Mouse (Mus musculus) fat pad, adult 2 months (tissue): ENCODE results near the gene Cav1.
A peak's percentile ranks its signal among the peaks of the same experiment; 100 is the strongest.

Experiments
- DNase-seq: peaks from one replicate; pipeline ENCODE4 v3.0.0-alpha.2; 2011; ENCODE audit warnings: low read depth, low spot score; ENCODE audit errors: extremely low read depth

Gene Cav1

GRCm38 (mm10) chr6:17316294-17317166, 10.4 kb downstream of the Cav1 start:
- DNase-seq, result no peak

- DNase-seq, result no peak
These were observed 11.0 kb downstream of the Cav1 start for GRCm38 (mm10) chr6:17317167-17317524.

GRCm38 (mm10) chr6:17317944-17318343, 11.8 kb downstream of the Cav1 start:
- no peak for DNase-seq

- DNase-seq, result no peak
These were observed 15.8 kb downstream of the Cav1 start for GRCm38 (mm10) chr6:17321976-17322375.

GRCm38 (mm10) chr6:17327216-17327615, 21.1 kb downstream of the Cav1 start:
- DNase-seq, result no peak

- DNase-seq, result no peak
These were observed 23.7 kb downstream of the Cav1 start for GRCm38 (mm10) chr6:17329801-17330200.

GRCm38 (mm10) chr6:17337724-17338123, 31.6 kb downstream of the Cav1 start:
- DNase-seq, result no peak

GRCm38 (mm10) chr6:17340406-17340805, 34.3 kb downstream of the Cav1 start:
- no peak for DNase-seq

GRCm38 (mm10) chr6:17348011-17348410, 41.9 kb downstream of the Cav1 start:
- no peak for DNase-seq

GRCm38 (mm10) chr6:17350803-17351202, 44.7 kb downstream of the Cav1 start:
- DNase-seq, result no peak

- no peak for DNase-seq
These were observed 53.0 kb downstream of the Cav1 start for GRCm38 (mm10) chr6:17358896-17359690.

GRCm38 (mm10) chr6:17362771-17363170, 56.6 kb downstream of the Cav1 start:
- DNase-seq, result no peak

- no peak for DNase-seq
These were observed 57.5 kb downstream of the Cav1 start for GRCm38 (mm10) chr6:17363446-17364179.

- DNase-seq, result no peak
These were observed 68.2 kb downstream of the Cav1 start for GRCm38 (mm10) chr6:17374326-17374725.

- DNase-seq, result no peak
These were observed 71.2 kb downstream of the Cav1 start for GRCm38 (mm10) chr6:17377371-17377770.

GRCm38 (mm10) chr6:17380102-17380501, 74.0 kb downstream of the Cav1 start:
- DNase-seq, result no peak

- DNase-seq, result peak; percentile 30
These were observed 75.6 kb downstream of the Cav1 start for GRCm38 (mm10) chr6:17381690-17382089.

GRCm38 (mm10) chr6:17385531-17385930, 79.4 kb downstream of the Cav1 start:
- DNase-seq, result no peak

- DNase-seq, result no peak
These were observed 82.0 kb downstream of the Cav1 start for GRCm38 (mm10) chr6:17387991-17388710.
